Mouse (Mus musculus): ENCODE data around the gene Eri3.

- no peak for TF ChIP-seq GATA2 (IDR thresholded peaks at IDR 0.05; ENCODE audit: borderline replicate concordance, low read depth, low read length)
- TF ChIP-seq POLR2AphosphoS5 (IDR thresholded peaks at IDR 0.05; ENCODE audit: insufficient replicate concordance, low read depth, low read length): no peak
Measured at GRCm38 (mm10) chr4:117568846-117569245, 18.7 kb downstream of the Eri3 start.

Data from G1E (cell line).